Mouse (Mus musculus) ES-E14 (cell line): ENCODE data around the gene Fam104a. TPM values are rescaled to one million over a fixed set of nuclear protein-coding genes. Genes with fewer than 3 reads are reported as not detected.

Source experiments
- DNase-seq: peaks from one replicate; pipeline ENCODE4 v3.0.0-alpha.2; 2013; ENCODE audit warnings: low read depth, low spot score
- H3K27ac ChIP-seq: 2 replicates; pipeline ENCODE4 v1.5.1; 2012; ENCODE audit warnings: low read depth, mild to moderate bottlenecking, low read length, moderate library complexity, mixed read lengths; ENCODE audit not compliant: poor library complexity, insufficient read depth, severe bottlenecking
- H3K36me3 ChIP-seq: 2 replicates; pipeline ENCODE4 v1.6.1; 2012; ENCODE audit warnings: mild to moderate bottlenecking, low read length, moderate library complexity, mixed read lengths; ENCODE audit not compliant: control insufficient read depth, poor library complexity, insufficient read depth, severe bottlenecking
- H3K4me1 ChIP-seq, 2 experiments: fragments of 150-350 bp in 1 of 2; sonication (generic) in 1 of 2; 2 replicates each; pipeline ENCODE4 v1.6.1; 2012; ENCODE audit warnings: low read length in 2 of 2, mild to moderate bottlenecking in 1 of 2, mixed read lengths in 1 of 2; ENCODE audit not compliant: control insufficient read depth in 2 of 2, insufficient read depth in 2 of 2, poor library complexity in 1 of 2
- H3K4me3 ChIP-seq, 2 experiments: fragments of 150-350 bp in 1 of 2; sonication (generic) in 1 of 2; 2 replicates each; pipeline ENCODE4 v1.5.1; 2012; ENCODE audit warnings: low read length in 2 of 2, low read depth in 1 of 2, mild to moderate bottlenecking in 1 of 2, mixed read lengths in 1 of 2; ENCODE audit not compliant: insufficient read depth in 1 of 2, poor library complexity in 1 of 2, severe bottlenecking in 1 of 2
- H3K9ac ChIP-seq: 2 replicates; pipeline ENCODE4 v1.6.1; 2012; ENCODE audit warnings: low read depth, mild to moderate bottlenecking, low read length, mixed read lengths; ENCODE audit not compliant: poor library complexity, insufficient read depth, severe bottlenecking
- H3K9me3 ChIP-seq: fragments of 150-350 bp; sonication (generic); 2 replicates; pipeline ENCODE4 v1.6.1; 2012; ENCODE audit warnings: low read depth, mild to moderate bottlenecking, low read length; ENCODE audit not compliant: control insufficient read depth, insufficient read depth
- CHD2 ChIP-seq: IDR thresholded peaks from 2 replicates; pipeline ENCODE4 v1.6.1; 2014; ENCODE audit warnings: mild to moderate bottlenecking, low read depth, low read length, inconsistent platforms
- HCFC1 ChIP-seq: IDR thresholded peaks from 2 replicates; pipeline ENCODE4 v1.6.1; 2012; ENCODE audit warnings: low read length, inconsistent platforms, borderline replicate concordance; ENCODE audit not compliant: insufficient read depth
- MAFK ChIP-seq: IDR thresholded peaks from 2 replicates; pipeline ENCODE4 v1.6.1; 2014; ENCODE audit warnings: mild to moderate bottlenecking, low read depth, low read length, inconsistent platforms; ENCODE audit not compliant: insufficient read depth
- ZC3H11A ChIP-seq: IDR thresholded peaks from 2 replicates; pipeline ENCODE4 v1.6.1; 2012; ENCODE audit warnings: low read depth, mild to moderate bottlenecking, inconsistent platforms, low read length, borderline replicate concordance
- ZNF384 ChIP-seq: IDR thresholded peaks from 2 replicates; pipeline ENCODE4 v1.6.1; 2012; ENCODE audit warnings: low read depth, low read length, inconsistent platforms
- in situ Hi-C, 2 experiments: fragments of 600-800 bp; cut with MboI; formaldehyde crosslinking; loops; one replicate each; pipeline ENCODE4 v1.15.1; 2025; ENCODE audit warnings: low sequenced_read_pairs in 2 of 2, inconsistent platforms in 1 of 2; ENCODE audit not compliant: unreplicated experiment in 2 of 2
- total RNA-seq: library from RNA; depleted of rRNA; stranded (reverse); fragments of 300-350 nt; gene quantifications from 2 replicates; pipeline ENCODE4 v1.2.3, GENCODE M21; 2012

Fam104a gene
- total RNA-seq, 1 experiment = 18.0 TPM

DNA sequence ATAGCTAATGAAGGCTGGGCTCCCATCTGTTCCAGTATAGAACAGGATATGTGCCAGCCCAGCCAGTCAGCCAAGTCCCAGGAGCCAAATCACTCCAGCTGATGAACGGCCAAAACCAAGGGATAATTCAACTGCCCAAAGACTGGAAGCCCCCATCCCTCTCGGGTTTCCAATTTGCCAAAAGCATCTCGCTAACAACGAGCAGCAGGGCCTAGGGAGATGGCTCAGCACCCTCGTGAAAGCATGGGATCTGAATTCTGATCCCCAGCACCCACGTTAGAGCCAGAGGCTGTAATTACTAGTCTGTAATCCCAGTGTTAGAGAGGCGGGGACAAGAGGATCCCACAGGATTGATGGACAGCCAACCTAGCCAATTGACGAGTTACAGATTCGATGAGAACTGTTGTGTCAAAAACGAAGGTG lies 49.2 kb downstream of the Fam104a start:
- H3K9me3 ChIP-seq = peaks cover 7% of the 10 kb centered on the region; the same call in 1 of the 2 replicates
- no peak for DNase-seq
- no peak for TF ChIP-seq ZC3H11A
- no peak for TF ChIP-seq MAFK
- no peak for TF ChIP-seq HCFC1
- no peak for TF ChIP-seq CHD2
- no peak for TF ChIP-seq ZNF384
- in situ Hi-C loops = loop anchor here in 1 of 2 experiments (25.0 kb wide), 1 partner anchor 447 kb away; no protein-coding TSS in a partner anchor
- no peak overlapping the region for H3K27ac ChIP-seq
- no peaks in the 10 kb centered on the region for H3K4me1 ChIP-seq
- H3K9ac ChIP-seq = no peak overlapping the region
- H3K4me3 ChIP-seq = no peak overlapping the region
- H3K36me3 ChIP-seq = no peaks in the 10 kb centered on the region

- Histone ChIP-seq H3K9me3 (peaks cover 7% of the 10 kb centered on the region; the same call in 1 of the 2 replicates), H3K4me3 (no peak overlapping the region), H3K27ac (no peak overlapping the region), H3K36me3 (no peaks in the 10 kb centered on the region), H3K9ac (no peak overlapping the region), H3K4me1 (no peaks in the 10 kb centered on the region)
- in situ Hi-C loops = loop anchor here in 1 of 2 experiments (25.0 kb wide), 1 partner anchor 446 kb away; no protein-coding TSS in a partner anchor
- no peak for DNase-seq
- TF ChIP-seq ZC3H11A = no peak
- TF ChIP-seq ZNF384 = no peak
- TF ChIP-seq CHD2 = no peak
- TF ChIP-seq MAFK = no peak
- TF ChIP-seq HCFC1 = no peak
Observed at GRCm38 (mm10) chr11:113633398-113633797, 50.6 kb downstream of the Fam104a start.

GRCm38 (mm10) chr11:113632303-113632702 lies 51.7 kb downstream of the Fam104a start:
- H3K9ac ChIP-seq = no peak overlapping the region
- peaks cover 5% of the 10 kb centered on the region; the same call in 1 of the 2 replicates for H3K9me3 ChIP-seq
- in situ Hi-C loops = loop anchor here in 1 of 2 experiments (25.0 kb wide), 1 partner anchor 445 kb away; no protein-coding TSS in a partner anchor
- no peak overlapping the region for H3K27ac ChIP-seq
- TF ChIP-seq ZNF384 (no peak), ZC3H11A (no peak), CHD2 (no peak), HCFC1 (no peak), MAFK (no peak)
- H3K36me3 ChIP-seq = no peaks in the 10 kb centered on the region
- H3K4me1 ChIP-seq = no peaks in the 10 kb centered on the region
- no peak for DNase-seq
- no peak overlapping the region for H3K4me3 ChIP-seq

DNA sequence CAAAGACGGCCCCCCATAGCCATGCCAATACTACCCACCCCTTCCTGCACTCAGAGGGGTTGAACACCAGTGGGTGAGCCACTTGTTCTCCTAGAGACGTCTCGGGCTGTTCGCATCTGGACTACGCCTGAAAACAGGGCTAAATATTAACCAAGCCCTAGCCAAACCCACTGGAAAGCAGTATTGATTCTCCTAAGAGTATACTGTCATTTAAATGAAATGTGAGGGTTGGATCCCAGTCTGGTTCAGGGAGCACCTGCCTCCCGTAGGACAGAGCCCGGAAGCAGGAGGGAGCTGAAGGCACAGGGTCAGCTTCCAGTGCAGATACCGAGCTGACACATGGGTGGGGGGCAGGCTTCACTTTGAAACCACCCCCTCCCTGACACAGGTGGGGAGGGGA lies 52.1 kb downstream of the Fam104a start:
- in situ Hi-C loops = loop anchor here in 1 of 2 experiments (25.0 kb wide), 1 partner anchor 445 kb away; no protein-coding TSS in a partner anchor
- H3K27ac ChIP-seq = no peak overlapping the region
- H3K4me3 ChIP-seq = no peak overlapping the region
- H3K36me3 ChIP-seq = no peaks in the 10 kb centered on the region
- peaks cover 4% of the 10 kb centered on the region; the same call in 1 of the 2 replicates for H3K9me3 ChIP-seq
- no peak for DNase-seq
- no peak for TF ChIP-seq HCFC1
- no peak for TF ChIP-seq ZC3H11A
- TF ChIP-seq ZNF384 = no peak
- TF ChIP-seq CHD2 = no peak
- TF ChIP-seq MAFK = no peak
- no peaks in the 10 kb centered on the region for H3K4me1 ChIP-seq
- no peak overlapping the region for H3K9ac ChIP-seq

DNA sequence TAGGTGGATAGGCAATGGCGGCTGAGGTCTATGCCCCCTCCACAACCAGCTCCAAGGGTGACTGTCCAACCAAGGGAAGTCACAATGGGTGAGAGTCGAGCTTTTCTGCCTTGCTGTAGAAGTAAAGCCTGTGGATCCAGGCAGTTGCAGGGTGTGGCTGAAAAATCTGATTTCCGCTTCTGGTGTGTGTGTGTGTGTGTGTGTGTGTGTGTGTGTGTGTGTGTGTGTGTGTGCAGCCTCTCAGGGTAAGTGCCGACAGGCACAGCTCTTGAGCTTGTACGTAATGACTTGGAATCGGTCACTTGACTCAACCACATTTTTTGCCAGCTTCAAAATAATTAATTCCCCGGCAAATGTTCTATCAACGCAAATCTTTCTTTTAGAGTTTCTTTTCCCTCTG lies 52.7 kb downstream of the Fam104a start:
- H3K4me3 ChIP-seq = no peak overlapping the region
- H3K27ac ChIP-seq = no peak overlapping the region
- in situ Hi-C loops = loop anchor here in 1 of 2 experiments (25.0 kb wide), 1 partner anchor 444 kb away; no protein-coding TSS in a partner anchor
- no peaks in the 10 kb centered on the region for H3K4me1 ChIP-seq
- DNase-seq = no peak
- no peak overlapping the region for H3K9ac ChIP-seq
- TF ChIP-seq ZC3H11A (no peak), CHD2 (no peak), HCFC1 (no peak), ZNF384 (no peak), MAFK (no peak)
- H3K9me3 ChIP-seq = no peaks in the 10 kb centered on the region
- no peaks in the 10 kb centered on the region for H3K36me3 ChIP-seq
